Mouse (Mus musculus): ENCODE measurements around the gene Nol6. TPM values are rescaled to one million over a fixed set of nuclear protein-coding genes. Genes with fewer than 3 reads are reported as not detected.

Gene Nol6
- total RNA-seq, 2 experiments from 2014 or later: 105 to 113 TPM

DNA sequence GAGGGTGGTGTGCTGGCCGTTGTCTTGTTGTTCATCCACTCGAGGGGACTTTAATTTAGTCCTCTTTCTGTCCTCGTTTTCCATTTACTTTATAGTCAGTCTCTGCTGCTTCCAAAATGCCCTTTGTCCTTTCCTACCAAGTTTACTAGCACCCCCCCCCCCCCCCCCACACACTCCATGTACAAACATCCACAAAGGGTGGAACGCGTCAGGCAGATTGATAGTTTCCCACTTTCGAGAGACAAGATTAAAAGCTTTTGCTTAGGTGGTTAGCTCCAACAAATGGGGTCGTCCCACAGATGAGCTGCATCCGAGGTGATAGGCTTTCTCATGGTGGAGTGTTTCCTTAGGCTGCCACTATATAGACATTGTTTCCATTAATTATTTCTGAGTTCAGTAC is 12.6 kb upstream of the Nol6 start:
- H3K27ac ChIP-seq: peak overlapping the region; percentile 96
- no peak for TF ChIP-seq CTCF (conservative IDR thresholded peaks at IDR 0.05)
- no peak for DNase-seq (ENCODE audit: low spot score in 2 of 2)
- peak overlapping the region; percentile 82 for H3K4me3 ChIP-seq

DNA sequence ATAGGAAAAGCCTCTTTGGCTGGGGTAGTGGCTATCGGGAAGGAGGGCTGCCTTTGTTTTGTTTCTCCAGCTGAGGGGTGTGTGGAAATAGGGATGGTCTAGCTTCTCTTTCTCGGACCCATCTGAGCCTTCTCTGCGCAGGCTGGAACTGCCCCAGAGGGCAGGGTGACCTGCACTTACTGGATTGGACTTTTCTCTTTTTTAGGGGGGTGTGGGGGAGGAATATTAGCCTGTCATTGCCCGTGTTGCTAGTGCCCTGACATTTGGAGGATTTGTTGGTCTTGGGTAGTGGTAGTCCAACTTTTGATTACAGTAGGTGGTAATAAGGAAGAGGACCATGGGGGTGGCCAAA is 12.2 kb upstream of the Nol6 start:
- H3K4me3 ChIP-seq: peak overlapping the region; percentile 82
- peak overlapping the region; percentile 96 for H3K27ac ChIP-seq
- TF ChIP-seq CTCF (conservative IDR thresholded peaks at IDR 0.05): no peak
- DNase-seq (ENCODE audit: low spot score in 2 of 2): no peak

DNA sequence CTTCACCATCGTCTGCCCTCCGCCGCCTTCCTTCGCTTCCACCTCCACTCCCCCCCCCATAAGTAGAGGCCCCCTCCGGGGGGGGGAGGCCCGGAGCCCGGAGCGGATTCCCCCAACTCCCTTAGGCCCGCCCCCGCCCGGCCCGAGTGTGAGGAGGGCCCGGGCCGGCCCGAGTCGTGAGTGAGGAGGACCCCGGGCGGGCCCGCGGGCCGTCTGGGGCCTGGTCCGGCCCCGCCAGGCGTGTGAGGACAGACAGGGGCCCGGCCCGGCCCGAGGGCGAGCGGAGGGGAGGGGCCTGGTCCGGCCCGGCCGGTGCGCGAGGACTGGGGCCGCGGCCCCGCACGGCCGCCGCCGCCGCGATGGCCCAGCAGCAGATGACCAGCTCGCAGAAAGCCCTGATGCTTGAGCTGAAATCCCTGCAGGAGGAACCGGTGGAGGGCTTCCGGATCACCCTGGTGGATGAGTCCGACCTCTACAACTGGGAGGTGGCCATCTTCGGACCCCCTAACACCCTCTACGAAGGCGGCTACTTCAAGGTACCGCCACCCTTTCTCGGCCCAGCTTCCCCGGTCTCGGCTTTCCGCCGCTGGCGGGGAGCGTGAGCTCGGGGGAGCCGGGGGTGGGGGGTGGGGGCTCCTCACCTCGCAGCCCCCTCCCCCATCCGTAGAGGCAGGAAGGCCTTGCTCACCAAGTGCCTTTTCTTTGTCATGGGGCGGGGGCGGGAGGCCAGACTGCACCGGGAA is 11.6 kb upstream of the Nol6 start, which contains the start of gene Ube2r2:
Gene Ube2r2 (plus strand): TSS at position 33 of the 743 bp plus-strand sequence.
- TF ChIP-seq CTCF (conservative IDR thresholded peaks at IDR 0.05): peak; percentile 29; the same call in 1 of the 2 replicates
- peak in 1 of 2 experiments; percentile 26 for DNase-seq (ENCODE audit: low spot score in 2 of 2)
- Histone ChIP-seq H3K27ac (peak within 1 kb of the TSS; percentile 96), H3K4me3 (peak within 1 kb of the TSS; percentile 82)

DNA sequence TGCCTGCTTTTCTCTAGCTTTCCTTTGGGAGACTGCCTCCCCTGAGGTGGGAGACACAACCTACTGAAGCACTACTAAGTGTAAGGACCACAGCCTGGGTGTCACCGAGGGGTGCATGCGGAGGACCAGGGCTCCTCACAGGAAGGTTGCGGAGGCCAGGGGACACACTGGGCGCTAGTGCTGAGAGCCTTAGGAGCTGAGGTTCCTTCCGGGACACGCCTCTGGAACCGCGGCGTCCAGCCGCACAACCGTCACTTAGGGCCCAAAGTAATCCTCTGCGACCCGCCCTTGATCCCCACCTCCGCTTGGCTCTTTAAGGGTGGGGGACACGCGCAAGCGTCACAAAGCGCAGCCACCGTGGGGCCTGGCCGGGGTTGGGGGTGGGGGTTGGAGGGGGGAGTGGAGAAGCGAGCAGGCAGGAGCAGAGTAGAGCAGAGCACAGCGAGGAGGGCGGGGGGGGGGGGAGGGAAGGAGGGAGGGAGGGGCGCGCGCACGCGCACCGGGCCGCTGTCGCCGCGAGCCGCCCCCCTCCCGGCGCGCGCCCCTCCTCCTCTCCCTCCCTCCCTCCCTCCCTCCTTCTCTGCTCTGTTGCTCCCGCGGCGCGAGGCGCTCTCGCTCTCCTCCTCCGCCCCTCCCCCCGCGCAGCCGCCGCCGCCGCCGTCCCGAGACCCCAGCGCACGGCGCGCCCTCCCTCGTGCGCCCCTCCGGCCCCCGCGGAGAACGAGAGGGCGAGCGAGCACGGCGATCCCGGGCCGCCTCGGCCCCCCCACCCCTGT is 10.9 kb upstream of the Nol6 start:
- no peak for TF ChIP-seq CTCF (conservative IDR thresholded peaks at IDR 0.05)
- DNase-seq (ENCODE audit: low spot score in 2 of 2): peak; percentile 52 to 55
- peak overlapping the region; percentile 82 for H3K4me3 ChIP-seq
- peak overlapping the region; percentile 96 for H3K27ac ChIP-seq

DNA sequence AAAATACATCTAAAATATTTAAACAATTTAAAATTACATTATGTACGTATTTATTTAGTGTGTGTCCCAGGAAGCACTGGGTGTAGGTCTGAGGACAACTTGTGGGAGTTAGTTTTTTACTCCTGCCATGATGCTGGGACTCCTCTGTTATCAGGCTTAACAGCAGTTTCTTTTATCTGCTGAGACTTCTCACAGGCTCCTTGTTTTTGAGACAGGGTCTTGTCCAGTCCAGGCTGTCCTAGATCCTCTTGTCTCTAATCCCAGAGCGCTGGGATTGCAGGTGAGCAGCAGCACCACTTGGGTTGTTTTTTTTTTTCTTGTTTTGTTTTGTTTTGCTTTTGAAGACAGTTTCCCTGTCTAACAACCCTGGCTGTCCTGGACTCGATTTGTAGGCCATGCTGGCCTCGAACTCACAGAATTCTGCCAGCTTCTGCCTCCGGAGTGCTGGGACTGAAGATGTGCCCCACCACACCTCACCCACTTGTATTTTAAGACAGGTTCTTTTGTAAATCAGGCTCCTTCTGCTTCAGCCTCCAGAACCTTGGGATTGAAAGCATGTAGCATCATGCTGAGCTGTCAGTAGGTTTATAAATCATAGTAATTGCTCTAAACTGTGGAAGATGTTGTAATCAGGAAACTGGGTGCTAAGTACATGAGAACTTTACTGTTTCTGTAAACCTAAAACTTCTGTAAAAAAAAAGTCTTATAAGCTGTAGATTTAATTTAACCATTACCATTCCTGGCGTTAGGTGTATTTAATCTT is 9.5 kb upstream of the Nol6 start:
- H3K27ac ChIP-seq: no peak overlapping the region
- H3K4me3 ChIP-seq: no peak overlapping the region
- no peak for DNase-seq (ENCODE audit: low spot score in 2 of 2)
- no peak for TF ChIP-seq CTCF (conservative IDR thresholded peaks at IDR 0.05)

DNA sequence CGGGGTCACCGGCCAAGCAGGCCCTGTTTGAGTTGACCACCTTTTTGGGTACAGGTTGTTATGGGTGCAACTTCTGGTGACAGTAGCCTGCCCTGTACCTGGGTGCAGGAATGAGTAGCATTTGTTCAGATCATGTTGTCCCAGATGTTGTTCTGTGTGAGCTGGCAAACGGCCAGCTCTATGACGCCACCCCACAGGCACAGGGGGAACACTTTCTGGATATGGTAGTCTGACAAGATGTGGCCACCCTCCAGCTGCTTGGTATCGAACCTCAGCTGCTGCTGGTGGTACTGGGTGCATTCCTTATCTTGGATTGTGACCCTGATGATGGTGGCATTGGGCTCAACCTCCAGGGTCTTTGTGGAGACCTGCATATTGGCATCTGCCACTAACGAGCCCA is 8.2 kb upstream of the Nol6 start:
- Histone ChIP-seq H3K27ac (no peak overlapping the region), H3K4me3 (no peak overlapping the region)
- no peak for TF ChIP-seq CTCF (conservative IDR thresholded peaks at IDR 0.05)
- DNase-seq (ENCODE audit: low spot score in 2 of 2): no peak

DNA sequence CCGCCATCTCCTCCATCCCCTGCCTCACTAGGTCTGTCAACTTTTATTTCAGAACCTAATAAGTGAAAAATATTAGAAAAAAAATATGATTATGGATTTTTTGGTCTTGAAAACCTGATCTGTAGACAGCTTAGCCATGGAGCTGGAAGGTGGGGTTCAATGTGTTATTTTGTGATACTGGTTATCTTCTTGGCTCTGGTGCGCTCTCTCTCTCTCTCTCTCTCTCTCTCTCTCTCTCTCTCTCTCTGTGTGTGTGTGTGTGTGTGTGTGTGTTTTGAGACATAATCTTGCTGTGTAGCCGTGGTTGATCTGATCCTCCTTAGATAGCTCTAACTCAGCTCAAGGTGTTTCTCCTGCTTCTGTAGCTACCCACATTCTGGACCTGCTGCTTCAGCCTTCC is 5.6 kb upstream of the Nol6 start:
- H3K4me3 ChIP-seq: no peak overlapping the region
- H3K27ac ChIP-seq: no peak overlapping the region
- DNase-seq (ENCODE audit: low spot score in 2 of 2): no peak
- TF ChIP-seq CTCF (conservative IDR thresholded peaks at IDR 0.05): no peak

DNA sequence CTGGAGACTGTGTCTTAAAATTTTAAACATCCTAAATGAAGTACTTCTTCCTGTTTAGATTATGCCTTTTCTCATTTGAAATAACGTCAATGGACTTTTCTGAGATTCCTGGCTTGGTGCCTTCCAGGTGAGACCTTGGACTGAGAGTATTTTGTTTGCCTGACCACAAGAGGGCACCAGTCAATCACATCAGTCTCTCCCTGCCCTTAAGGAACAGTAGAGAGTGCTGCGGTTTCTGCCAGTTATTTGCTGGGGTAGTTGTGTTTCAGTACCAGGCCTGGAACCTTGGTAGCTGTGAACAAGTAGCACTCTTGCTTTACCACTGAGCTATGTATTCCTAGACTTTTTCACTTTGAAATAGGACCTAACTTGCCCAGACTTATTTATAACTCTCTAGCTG is 5.2 kb upstream of the Nol6 start:
- Histone ChIP-seq H3K4me3 (no peak overlapping the region), H3K27ac (no peak overlapping the region)
- peak in 1 of 2 experiments; percentile 64 for DNase-seq (ENCODE audit: low spot score in 2 of 2)
- TF ChIP-seq CTCF (conservative IDR thresholded peaks at IDR 0.05): peak; percentile 87

DNA sequence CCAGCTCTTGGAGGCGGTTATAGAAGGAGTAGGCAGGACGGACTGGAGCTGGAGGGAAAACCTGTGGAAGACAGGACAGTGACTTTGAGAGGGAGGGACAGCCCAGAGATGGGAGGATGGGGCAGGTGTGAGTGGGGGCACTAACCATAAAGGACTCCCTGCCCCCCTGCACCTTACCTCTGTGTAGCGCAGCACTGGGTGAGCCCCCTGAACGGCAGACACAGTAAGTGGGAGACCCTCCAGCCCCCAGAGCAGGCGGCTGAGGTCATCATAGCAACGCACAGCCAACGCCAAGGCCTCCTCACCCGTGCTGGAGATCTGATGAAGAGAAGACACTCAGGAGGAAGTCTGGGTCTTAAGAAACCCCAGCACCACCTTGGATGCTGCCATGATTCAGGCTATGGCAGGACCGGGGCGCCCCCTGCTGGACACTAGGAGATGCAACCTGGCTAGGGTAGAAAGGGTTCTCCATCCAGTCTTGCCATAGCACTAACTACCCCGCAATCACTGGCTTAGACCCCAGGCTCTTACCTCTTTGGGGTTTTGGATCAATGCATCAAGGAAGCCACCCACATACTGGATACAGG is 5.5 kb downstream of the Nol6 start:
- Histone ChIP-seq H3K4me3 (no peak overlapping the region), H3K27ac (no peak overlapping the region)
- TF ChIP-seq CTCF (conservative IDR thresholded peaks at IDR 0.05): peak; percentile 90
- peak in 1 of 2 experiments; percentile 64 for DNase-seq (ENCODE audit: low spot score in 2 of 2)

DNA sequence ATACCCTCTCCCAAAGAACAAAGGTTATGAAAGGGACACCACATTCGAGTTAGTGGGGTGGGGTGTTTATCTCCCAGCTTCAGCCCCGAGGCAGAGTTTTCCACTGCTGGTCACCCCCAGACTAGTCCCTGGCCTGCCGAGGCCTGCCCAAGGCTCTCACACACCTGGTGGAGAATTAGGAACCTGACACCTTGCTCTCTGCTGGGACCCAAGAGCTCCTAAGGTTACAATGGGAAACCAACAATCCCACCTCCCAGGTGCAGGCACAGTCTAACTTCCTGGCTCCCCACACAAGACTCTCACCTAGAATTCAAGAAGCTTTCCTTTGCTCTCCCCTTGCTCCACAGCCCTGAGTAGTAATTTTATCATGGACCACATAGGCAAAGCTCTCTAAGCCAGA is 7.4 kb downstream of the Nol6 start:
- no peak for DNase-seq (ENCODE audit: low spot score in 2 of 2)
- Histone ChIP-seq H3K4me3 (no peak overlapping the region), H3K27ac (no peak overlapping the region)
- TF ChIP-seq CTCF (conservative IDR thresholded peaks at IDR 0.05): no peak

DNA sequence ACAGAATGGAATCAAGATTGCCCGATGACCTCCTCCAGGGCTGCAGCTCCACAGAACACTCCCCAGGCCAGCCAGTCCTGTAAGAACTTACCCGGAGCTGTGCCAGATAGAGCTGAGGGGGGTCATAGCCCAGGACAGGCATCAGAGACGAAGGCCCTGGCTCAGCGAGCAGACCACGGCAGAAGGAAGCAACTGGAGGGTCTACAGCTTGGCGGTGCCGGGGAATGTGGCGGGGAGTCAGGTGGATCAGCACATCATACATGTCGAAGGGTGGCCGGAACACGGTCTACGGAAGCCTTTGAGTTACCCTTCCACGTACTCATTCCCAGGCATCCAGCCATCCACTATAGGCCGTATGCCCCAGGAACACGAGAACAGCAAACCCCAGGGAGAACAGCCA is 8.5 kb downstream of the Nol6 start:
- no peak for DNase-seq (ENCODE audit: low spot score in 2 of 2)
- no peak for TF ChIP-seq CTCF (conservative IDR thresholded peaks at IDR 0.05)

DNA sequence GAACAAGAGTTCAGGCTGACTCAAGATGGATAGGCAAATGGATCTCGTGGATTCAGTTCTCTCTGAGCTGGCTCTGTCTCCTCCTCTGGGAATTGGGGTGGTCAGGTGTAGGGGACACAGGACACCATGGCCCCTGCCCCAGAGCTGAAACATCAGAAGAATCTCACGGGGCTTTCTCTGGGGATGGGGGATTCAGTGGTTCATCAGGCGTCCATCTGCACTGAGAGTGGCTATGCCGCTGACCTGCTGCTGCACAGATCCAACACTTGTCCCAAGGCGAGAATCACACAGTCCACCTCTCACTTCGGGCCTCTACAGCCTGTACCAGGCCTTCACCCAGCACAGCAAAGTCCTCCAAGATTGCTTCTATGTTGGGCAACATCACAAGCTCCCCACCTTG is 9.2 kb downstream of the Nol6 start:
- H3K27ac ChIP-seq: no peak overlapping the region
- H3K4me3 ChIP-seq: no peak overlapping the region
- no peak for DNase-seq (ENCODE audit: low spot score in 2 of 2)
- no peak for TF ChIP-seq CTCF (conservative IDR thresholded peaks at IDR 0.05)

More for the DNA sequence above, 8.5 kb downstream of the Nol6 start:
- H3K4me3 ChIP-seq: no peak overlapping the region
- H3K27ac ChIP-seq: no peak overlapping the region
